Mouse (Mus musculus) intestine, postnatal 0 days (tissue): ENCODE data around the gene Gm20518. TPM values are rescaled to one million over a fixed set of nuclear protein-coding genes. Genes with fewer than 3 reads are reported as not detected.

Experiments
- ATAC-seq: fragments of 200-750 bp; cut with Nextera tagmentation; 2 replicates; pipeline ENCODE4 v1.8.0; 2017; ENCODE audit warnings: mild to moderate bottlenecking, moderate TSS enrichment, moderate library complexity
- H3K27ac ChIP-seq: fragments of 300-500 bp; sonication (generic); 2 replicates; pipeline ENCODE4 v1.5.1; 2014; ENCODE audit warnings: mild to moderate bottlenecking, low read depth, low read length, moderate library complexity
- H3K27me3 ChIP-seq: fragments of 300-500 bp; sonication (generic); replicated peaks from 2 replicates; pipeline ENCODE4 v1.6.1; 2014; ENCODE audit warnings: low read length, mixed read lengths; ENCODE audit not compliant: control insufficient read depth, insufficient read depth
- H3K36me3 ChIP-seq: fragments of 300-500 bp; sonication (generic); 2 replicates; pipeline ENCODE4 v1.6.1; 2014; ENCODE audit warnings: mild to moderate bottlenecking, moderate library complexity; ENCODE audit not compliant: control insufficient read depth, insufficient read depth
- H3K4me1 ChIP-seq: fragments of 300-500 bp; sonication (generic); replicated peaks from 2 replicates; pipeline ENCODE4 v1.6.1; 2014; ENCODE audit warnings: antibody characterized with exemption, low read length, mixed read lengths; ENCODE audit not compliant: control insufficient read depth, insufficient read depth
- H3K4me2 ChIP-seq: fragments of 300-500 bp; sonication (generic); replicated peaks from 2 replicates; pipeline ENCODE4 v1.6.1; 2014; ENCODE audit warnings: low read depth, mild to moderate bottlenecking, moderate library complexity
- H3K4me3 ChIP-seq: fragments of 300-500 bp; sonication (generic); 2 replicates; pipeline ENCODE4 v1.5.1; 2014; ENCODE audit warnings: low read depth, low read length
- H3K9ac ChIP-seq: fragments of 300-500 bp; sonication (generic); 2 replicates; pipeline ENCODE4 v1.6.1; 2014; ENCODE audit warnings: mild to moderate bottlenecking, low read depth, low read length
- H3K9me3 ChIP-seq: fragments of 300-500 bp; sonication (generic); 2 replicates; pipeline ENCODE4 v1.6.1; 2016; ENCODE audit warnings: mixed run types; ENCODE audit not compliant: control insufficient read depth
- CTCF ChIP-seq: sonication (generic); IDR thresholded peaks from 2 replicates; pipeline ENCODE4 v1.5.1; 2016; ENCODE audit warnings: low read depth, mild to moderate bottlenecking, control low read depth, antibody characterized with exemption, moderate library complexity
- WGBS: fragments of 180-500 bp; shearing (Covaris S2); extraction: QIAGEN DNeasy Blood & Tissue Kit; methylation state at CpG from one replicate; pipeline ENCODE4 v1.1.7; 2014; 5-methylcytosine and 5-hydroxymethylcytosine counted together
- polyA plus RNA-seq: library from polyadenylated mRNA; unstranded; fragments of >200 nt; fragmentation: Nextera tagmentation; extraction: Ambion mirVana; gene quantifications from 2 replicates; pipeline ENCODE4 v1.2.1, GENCODE M21; 2015

Gm20518 gene
- polyA plus RNA-seq, 1 experiment from 2014 or later, result not detected

GRCm38 (mm10) chr16:17833681-17834399 lies 57.6 kb downstream of the Gm20518 start:
- under 1% methylated on average over 79 of the region's 103 CpGs for WGBS
- Histone ChIP-seq H3K36me3 (no peaks in the 10 kb centered on the region), H3K27ac (no peak overlapping the region), H3K27me3 (peaks cover 66% of the 10 kb centered on the region), H3K9me3 (no peaks in the 10 kb centered on the region), H3K4me3 (peak overlapping the region; percentile 60), H3K4me2 (peak overlapping the region; percentile 99), H3K9ac (peak overlapping the region; percentile 17; the same call in 1 of the 2 replicates), H3K4me1 (0 out of 2 replicates have a peak, but pooled peaks cover 4% of the 10 kb centered on the region)
- no peak for TF ChIP-seq CTCF
- no peak for ATAC-seq

GRCm38 (mm10) chr16:17833321-17833680 lies 58.2 kb downstream of the Gm20518 start:
- WGBS, result 1% methylated on average over 37 of the region's 37 CpGs
- no peak overlapping the region for H3K27ac ChIP-seq
- H3K27me3 ChIP-seq, result peaks cover 66% of the 10 kb centered on the region
- no peak for TF ChIP-seq CTCF
- H3K9me3 ChIP-seq, result no peaks in the 10 kb centered on the region
- no peak for ATAC-seq
- 0 out of 2 replicates have a peak, but pooled peaks cover 4% of the 10 kb centered on the region for H3K4me1 ChIP-seq
- H3K36me3 ChIP-seq, result no peaks in the 10 kb centered on the region
- peak overlapping the region; percentile 99 for H3K4me2 ChIP-seq
- peak overlapping the region; percentile 60 for H3K4me3 ChIP-seq
- 0 out of 2 replicates have a peak overlapping the region, but pooled peaks have one; percentile 17 for H3K9ac ChIP-seq

- Histone ChIP-seq H3K9ac (peak within 1 kb of the TSS; percentile 17; the same call in 1 of the 2 replicates), H3K4me1 (0 out of 2 replicates have a peak, but pooled peaks cover 4% of the 10 kb centered on the region), H3K27ac (no peak within 1 kb of the TSS), H3K4me2 (peak within 1 kb of the TSS; percentile 99), H3K9me3 (no peaks in the 10 kb centered on the region), H3K4me3 (peak within 1 kb of the TSS; percentile 60), H3K27me3 (peaks cover 66% of the 10 kb centered on the region), H3K36me3 (no peaks in the 10 kb centered on the region)
- WGBS, result 37% methylated on average over 7 of the region's 7 CpGs
- TF ChIP-seq CTCF, result no peak
- ATAC-seq, result no peak
These were observed 58.6 kb downstream of the Gm20518 start, which contains the start of gene B830017H08Rik for GRCm38 (mm10) chr16:17832821-17833220. Gene B830017H08Rik, plus strand, starts transcription at chr16:17833121.

GRCm38 (mm10) chr16:17831781-17832180 lies 59.7 kb downstream of the Gm20518 start:
- Histone ChIP-seq H3K36me3 (no peaks in the 10 kb centered on the region), H3K9ac (no peak overlapping the region), H3K4me1 (0 out of 2 replicates have a peak, but pooled peaks cover 4% of the 10 kb centered on the region), H3K4me2 (no peak overlapping the region), H3K27ac (no peak overlapping the region), H3K4me3 (no peak overlapping the region), H3K9me3 (no peaks in the 10 kb centered on the region), H3K27me3 (peaks cover 66% of the 10 kb centered on the region)
- WGBS, result 20% methylated on average over 11 of the region's 11 CpGs
- peak; percentile 58 for TF ChIP-seq CTCF
- ATAC-seq, result no peak

GRCm38 (mm10) chr16:17830385-17831178 lies 60.9 kb downstream of the Gm20518 start:
- WGBS, result 74% methylated on average over 10 of the region's 10 CpGs
- Histone ChIP-seq H3K36me3 (no peaks in the 10 kb centered on the region), H3K27me3 (peaks cover 56% of the 10 kb centered on the region), H3K4me1 (0 out of 2 replicates have a peak, but pooled peaks cover 4% of the 10 kb centered on the region), H3K4me2 (no peak overlapping the region), H3K4me3 (no peak overlapping the region), H3K9ac (no peak overlapping the region), H3K9me3 (no peaks in the 10 kb centered on the region), H3K27ac (no peak overlapping the region)
- no peak for TF ChIP-seq CTCF
- ATAC-seq, result no peak

GRCm38 (mm10) chr16:17828867-17829266 lies 62.6 kb downstream of the Gm20518 start:
- no peaks in the 10 kb centered on the region for H3K36me3 ChIP-seq
- ATAC-seq, result no peak
- no peaks in the 10 kb centered on the region for H3K9me3 ChIP-seq
- no peak overlapping the region for H3K27ac ChIP-seq
- peaks cover 38% of the 10 kb centered on the region for H3K27me3 ChIP-seq
- 84% methylated on average over 3 of the region's 3 CpGs for WGBS
- no peak for TF ChIP-seq CTCF
- H3K4me3 ChIP-seq, result no peak overlapping the region
- H3K4me2 ChIP-seq, result no peak overlapping the region
- H3K4me1 ChIP-seq, result 0 out of 2 replicates have a peak, but pooled peaks cover 4% of the 10 kb centered on the region
- no peak overlapping the region for H3K9ac ChIP-seq
